In the genomic region with DNA sequence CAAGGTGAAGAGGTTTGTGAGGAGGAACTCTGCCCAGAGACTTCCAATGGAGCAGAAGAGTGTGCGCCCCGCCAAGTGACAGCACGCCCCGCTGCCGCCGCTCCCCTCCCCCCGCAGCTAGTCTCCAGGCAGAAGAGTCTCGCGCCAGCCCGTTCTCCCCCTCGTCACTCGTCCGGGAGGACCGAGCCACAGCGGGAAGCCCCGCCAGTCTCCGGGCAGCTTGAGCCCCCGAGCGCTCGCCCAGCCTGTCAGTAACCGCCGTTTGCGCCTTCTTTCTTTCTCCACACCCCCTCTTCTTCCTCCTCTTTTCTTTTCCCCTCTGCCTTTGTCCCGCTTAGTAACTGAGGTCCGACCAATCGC, we compare ENCODE assay signal across 1 mouse cellular context.
TF ChIP-seq lines count a peak whose summit lies in the region.

No protein-coding gene starts in this region.

TF ChIP-seq in MEL, 35 proteins besides CTCF, POLR2A, EP300 and RAD21 (continued from another document):
- TF ChIP-seq MAX (IDR thresholded peaks at IDR 0.05; ENCODE audit: low read length) (peak; percentile 10; the same call in 1 of the 2 replicates), SMC3 (IDR thresholded peaks at IDR 0.05; ENCODE audit: low read depth, low read length) (no peak), NRF1 (IDR thresholded peaks at IDR 0.05; ENCODE audit: insufficient read depth, low read depth, low read length, poor library complexity, severe bottlenecking) (no peak), CHD2 (IDR thresholded peaks at IDR 0.05; ENCODE audit: low read length) (peak; percentile 32; the same call in 1 of the 2 replicates), ELF1 (IDR thresholded peaks at IDR 0.05; ENCODE audit: low read depth, low read length) (0 out of 2 replicates have a peak, but pooled peaks have one; percentile 36), MAZ (IDR thresholded peaks at IDR 0.05; ENCODE audit: low read depth, low read length) (no peak; the same call in 1 of the 2 replicates)
TF ChIP-seq in MEL: peak in this region for 6.
